Mouse (Mus musculus): ENCODE measurements around the gene Sox13. TPM values are rescaled to one million over a fixed set of nuclear protein-coding genes. Genes with fewer than 3 reads are reported as not detected.

The Sox13 gene
- total RNA-seq, 2 experiments from 2014 or later, result 7.5 to 9.4 TPM

GRCm38 (mm10) chr1:133409786-133410185 is 14.4 kb downstream of the Sox13 start:
- intact Hi-C loops (cut with DNase I), result no loop called here

GRCm38 (mm10) chr1:133408880-133409516 is 15.2 kb downstream of the Sox13 start:
- no peak for DNase-seq (ENCODE audit: extremely low spot score in 1 of 2, low spot score in 2 of 2)
- intact Hi-C loops (cut with DNase I), result no loop called here

More at GRCm38 (mm10) chr1:133409786-133410185, 14.4 kb downstream of the Sox13 start:
- DNase-seq (ENCODE audit: extremely low spot score in 1 of 2, low spot score in 2 of 2), result no peak

GRCm38 (mm10) chr1:133408321-133408720 is 15.9 kb downstream of the Sox13 start:
- intact Hi-C loops (cut with DNase I), result no loop called here
- DNase-seq (ENCODE audit: extremely low spot score in 1 of 2, low spot score in 2 of 2), result no peak

- intact Hi-C loops (cut with DNase I), result no loop called here
- DNase-seq (ENCODE audit: extremely low spot score in 1 of 2, low spot score in 2 of 2), result no peak
These were observed 16.7 kb downstream of the Sox13 start for GRCm38 (mm10) chr1:133407436-133407835.

- intact Hi-C loops (cut with DNase I), result no loop called here
- no peak for DNase-seq (ENCODE audit: extremely low spot score in 1 of 2, low spot score in 2 of 2)
These were observed 17.6 kb downstream of the Sox13 start for GRCm38 (mm10) chr1:133406614-133407013.

GRCm38 (mm10) chr1:133404005-133404404 is 20.2 kb downstream of the Sox13 start:
- no peak for DNase-seq (ENCODE audit: extremely low spot score in 1 of 2, low spot score in 2 of 2)
- intact Hi-C loops (cut with DNase I), result no loop called here

GRCm38 (mm10) chr1:133400014-133400725 is 24.0 kb downstream of the Sox13 start:
- intact Hi-C loops (cut with DNase I), result no loop called here
- DNase-seq (ENCODE audit: extremely low spot score in 1 of 2, low spot score in 2 of 2), result no peak

GRCm38 (mm10) chr1:133397483-133398237 is 26.5 kb downstream of the Sox13 start:
- peak in 1 of 2 experiments; percentile 84 for DNase-seq (ENCODE audit: extremely low spot score in 1 of 2, low spot score in 2 of 2)
- intact Hi-C loops (cut with DNase I), result no loop called here

- no peak for DNase-seq (ENCODE audit: extremely low spot score in 1 of 2, low spot score in 2 of 2)
- intact Hi-C loops (cut with DNase I), result no loop called here
These were observed 27.1 kb downstream of the Sox13 start for GRCm38 (mm10) chr1:133397094-133397482.

- intact Hi-C loops (cut with DNase I), result no loop called here
- no peak for DNase-seq (ENCODE audit: extremely low spot score in 1 of 2, low spot score in 2 of 2)
These were observed 27.5 kb downstream of the Sox13 start for GRCm38 (mm10) chr1:133396693-133397092.

GRCm38 (mm10) chr1:133394702-133395101 is 29.5 kb downstream of the Sox13 start:
- DNase-seq (ENCODE audit: extremely low spot score in 1 of 2, low spot score in 2 of 2), result no peak
- intact Hi-C loops (cut with DNase I), result no loop called here

- intact Hi-C loops (cut with DNase I), result no loop called here
- DNase-seq (ENCODE audit: extremely low spot score in 1 of 2, low spot score in 2 of 2), result no peak
These were observed 36.5 kb downstream of the Sox13 start for GRCm38 (mm10) chr1:133387539-133388268.

GRCm38 (mm10) chr1:133386209-133386608 is 38.0 kb downstream of the Sox13 start:
- DNase-seq (ENCODE audit: extremely low spot score in 1 of 2, low spot score in 2 of 2), result no peak
- intact Hi-C loops (cut with DNase I), result no loop called here

GRCm38 (mm10) chr1:133385506-133385905 is 38.7 kb downstream of the Sox13 start:
- intact Hi-C loops (cut with DNase I), result no loop called here
- DNase-seq (ENCODE audit: extremely low spot score in 1 of 2, low spot score in 2 of 2), result peak in 1 of 2 experiments; percentile 79

- no peak for DNase-seq (ENCODE audit: extremely low spot score in 1 of 2, low spot score in 2 of 2)
- intact Hi-C loops (cut with DNase I), result loop anchor here (5.0 kb wide), 1 partner anchor 204 kb away; no protein-coding TSS in a partner anchor
These were observed 40.9 kb downstream of the Sox13 start for GRCm38 (mm10) chr1:133383157-133383783.

GRCm38 (mm10) chr1:133382552-133383155 is 41.5 kb downstream of the Sox13 start:
- intact Hi-C loops (cut with DNase I), result loop anchor here (5.0 kb wide), 1 partner anchor 205 kb away; no protein-coding TSS in a partner anchor
- DNase-seq (ENCODE audit: extremely low spot score in 1 of 2, low spot score in 2 of 2), result no peak

GRCm38 (mm10) chr1:133382008-133382407 is 42.2 kb downstream of the Sox13 start:
- intact Hi-C loops (cut with DNase I), result loop anchor here (5.0 kb wide), 1 partner anchor 205 kb away; no protein-coding TSS in a partner anchor
- DNase-seq (ENCODE audit: extremely low spot score in 1 of 2, low spot score in 2 of 2), result no peak
